Mouse (Mus musculus) ES-Bruce4 (cell line): Measurements from ENCODE around the gene Lrrc37a. TPM values are rescaled to one million over a fixed set of nuclear protein-coding genes. Genes with fewer than 3 reads are reported as not detected.
"Not testable (repeated sequence)": the region's sequence is repeated elsewhere in the genome, so short reads cannot be mapped to it uniquely, and the experiment has no call there.

ENCODE experiments used
- H3K27ac ChIP-seq: 2 replicates; pipeline ENCODE4 v1.5.1; 2012; ENCODE audit warnings: low read length, inconsistent platforms; ENCODE audit not compliant: insufficient read depth
- H3K27me3 ChIP-seq: 2 replicates; pipeline ENCODE4 v1.6.1; 2012; ENCODE audit warnings: mild to moderate bottlenecking, low read length, inconsistent platforms; ENCODE audit not compliant: control insufficient read depth, poor library complexity, insufficient read depth, severe bottlenecking
- H3K36me3 ChIP-seq: 2 replicates; pipeline ENCODE4 v1.6.1; 2012; ENCODE audit warnings: inconsistent platforms, mild to moderate bottlenecking, low read length, moderate library complexity; ENCODE audit not compliant: control insufficient read depth, poor library complexity, insufficient read depth, severe bottlenecking
- H3K4me1 ChIP-seq: one replicate; pipeline ENCODE4 v1.8.1; 2011; ENCODE audit warnings: low read length; ENCODE audit not compliant: control insufficient read depth, insufficient read depth
- H3K4me3 ChIP-seq: 2 replicates; pipeline ENCODE4 v1.5.1; 2011; ENCODE audit warnings: low read depth, mild to moderate bottlenecking, low read length
- H3K9ac ChIP-seq: 2 replicates; pipeline ENCODE4 v1.6.1; 2012; ENCODE audit warnings: low read depth, mild to moderate bottlenecking, inconsistent platforms; ENCODE audit not compliant: poor library complexity, severe bottlenecking
- H3K9me3 ChIP-seq: replicated peaks from 2 replicates; pipeline ENCODE4 v1.6.1; 2012; ENCODE audit warnings: mild to moderate bottlenecking, low read length, inconsistent platforms; ENCODE audit not compliant: control insufficient read depth, poor library complexity, insufficient read depth, severe bottlenecking
- CTCF ChIP-seq: IDR thresholded peaks from one replicate; pipeline ENCODE4 v1.8.1; 2011; ENCODE audit warnings: low read depth, low read length
- EP300 ChIP-seq: IDR thresholded peaks from 2 replicates; pipeline ENCODE4 v1.6.1; 2011; ENCODE audit warnings: low read depth, low read length; ENCODE audit not compliant: insufficient read depth
- POLR2A ChIP-seq: IDR thresholded peaks from one replicate; pipeline ENCODE4 v1.8.1; 2011; ENCODE audit warnings: low read length; ENCODE audit not compliant: insufficient read depth
- polyA plus RNA-seq: library from polyadenylated mRNA; stranded (reverse); fragments of >200 nt; gene quantifications from 2 replicates; pipeline ENCODE4 v1.2.4, GENCODE M21; 2011; ENCODE audit warnings: low read depth; ENCODE audit not compliant: missing spikeins, insufficient read depth, insufficient read length

The Lrrc37a gene
- polyA plus RNA-seq, 1 experiment: not detected

- Histone ChIP-seq H3K27ac (peak within 1 kb of the TSS; percentile 94), H3K9ac (peak within 1 kb of the TSS; percentile 82), H3K4me1 (peaks cover 8% of the 10 kb centered on the region), H3K36me3 (peaks cover 7% of the 10 kb centered on the region; the same call in 1 of the 2 replicates), H3K9me3 (no peaks in the 10 kb centered on the region), H3K27me3 (no peaks in the 10 kb centered on the region), H3K4me3 (peak within 1 kb of the TSS; percentile 100)
- TF ChIP-seq POLR2A (peak; percentile 85), CTCF (no peak), EP300 (no peak)
Measured at GRCm38 (mm10) chr11:103411981-103412949, 92.1 kb downstream of the Lrrc37a start, which contains the start of gene Plekhm1. Gene Plekhm1 (minus strand): TSS chr11:103412687.

DNA sequence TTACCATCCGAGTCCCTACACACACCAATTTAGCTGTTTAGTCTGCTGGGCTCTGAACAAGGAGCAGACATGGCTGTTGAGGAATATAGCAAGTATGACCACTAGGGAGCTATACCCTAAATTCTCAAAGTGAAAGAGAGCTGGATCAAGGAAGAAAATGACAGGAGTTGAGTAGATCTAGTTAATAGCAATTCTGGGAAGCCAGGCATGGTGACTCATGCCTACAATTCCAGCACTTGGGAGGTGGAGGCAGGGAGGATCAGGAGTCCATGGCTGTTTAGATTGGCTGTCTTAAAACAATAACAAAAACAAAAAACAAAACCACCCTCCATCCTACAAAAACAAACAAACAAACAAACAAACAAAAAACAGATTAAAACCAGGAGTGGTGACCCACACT is 93.1 kb downstream of the Lrrc37a start:
- Histone ChIP-seq H3K9ac (peak overlapping the region; percentile 82), H3K9me3 (no peaks in the 10 kb centered on the region), H3K36me3 (peaks cover 7% of the 10 kb centered on the region; the same call in 1 of the 2 replicates), H3K27me3 (no peaks in the 10 kb centered on the region), H3K4me3 (no peak overlapping the region), H3K27ac (no peak overlapping the region), H3K4me1 (peaks cover 8% of the 10 kb centered on the region)
- TF ChIP-seq EP300 (no peak), CTCF (no peak), POLR2A (no peak)

DNA sequence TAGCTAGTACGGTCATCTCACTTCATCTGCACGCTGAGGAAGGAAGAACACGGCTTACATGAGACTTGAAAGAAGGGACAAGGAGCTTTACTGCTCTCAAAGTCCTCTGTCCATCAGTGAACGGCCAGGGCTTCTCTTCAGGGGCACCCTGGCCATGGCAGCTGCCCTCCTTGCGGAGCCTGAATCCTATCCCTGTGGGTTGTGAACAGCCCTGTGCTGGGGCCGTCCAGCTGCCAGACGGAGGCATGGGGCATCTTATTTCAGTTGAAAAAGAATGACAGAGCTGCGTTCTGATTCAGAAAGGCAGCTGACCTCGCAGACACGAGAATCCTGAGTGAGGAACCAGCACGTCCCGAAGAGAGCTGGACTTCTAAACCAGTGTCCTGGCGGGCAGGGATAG is 95.5 kb downstream of the Lrrc37a start:
- peaks cover 12% of the 10 kb centered on the region for H3K4me1 ChIP-seq

DNA sequence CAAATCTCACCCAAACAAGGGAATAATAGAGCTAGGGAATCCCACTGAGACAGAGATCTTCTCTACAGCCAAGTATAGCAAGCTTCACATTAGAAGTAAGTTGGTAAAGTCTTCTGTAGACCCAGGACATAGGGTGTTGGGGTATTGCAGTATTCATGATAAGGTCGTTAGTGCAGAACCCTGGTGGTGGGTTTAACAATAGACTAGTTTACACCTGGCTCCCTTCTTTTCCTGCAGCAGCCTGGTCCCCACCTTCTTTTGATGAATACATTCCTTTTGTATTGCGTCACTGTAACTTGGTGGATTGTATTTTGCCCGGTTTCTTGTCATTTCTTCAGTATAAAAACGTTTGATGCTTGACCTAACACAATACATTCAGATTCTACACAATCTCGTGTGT is 97.3 kb downstream of the Lrrc37a start:
- Histone ChIP-seq H3K36me3 (peaks cover 23% of the 10 kb centered on the region), H3K4me1 (peaks cover 12% of the 10 kb centered on the region), H3K27ac (peak overlapping the region; percentile 94), H3K9ac (0 out of 2 replicates have a peak overlapping the region, but pooled peaks have one; percentile 29)
- not testable (repeated sequence) for H3K4me3 ChIP-seq, H3K27me3 ChIP-seq, H3K9me3 ChIP-seq

More for the DNA sequence above, 95.5 kb downstream of the Lrrc37a start:
- Histone ChIP-seq H3K36me3 (peaks cover 14% of the 10 kb centered on the region), H3K27me3 (no peaks in the 10 kb centered on the region), H3K9me3 (0 out of 2 replicates have a peak, but pooled peaks cover 4% of the 10 kb centered on the region), H3K4me3 (no peak overlapping the region), H3K9ac (no peak overlapping the region), H3K27ac (peak overlapping the region; percentile 94)
- TF ChIP-seq CTCF (no peak), EP300 (no peak), POLR2A (no peak)

GRCm38 (mm10) chr11:103406551-103406950 is 97.8 kb downstream of the Lrrc37a start:
- Histone ChIP-seq H3K27ac (peak overlapping the region; percentile 94), H3K36me3 (peaks cover 26% of the 10 kb centered on the region), H3K9ac (0 out of 2 replicates have a peak overlapping the region, but pooled peaks have one; percentile 40), H3K9me3 (0 out of 2 replicates have a peak, but pooled peaks cover 4% of the 10 kb centered on the region), H3K4me3 (no peak overlapping the region), H3K27me3 (no peaks in the 10 kb centered on the region), H3K4me1 (peaks cover 12% of the 10 kb centered on the region)
- TF ChIP-seq CTCF (no peak), POLR2A (no peak), EP300 (peak; percentile 98)

DNA sequence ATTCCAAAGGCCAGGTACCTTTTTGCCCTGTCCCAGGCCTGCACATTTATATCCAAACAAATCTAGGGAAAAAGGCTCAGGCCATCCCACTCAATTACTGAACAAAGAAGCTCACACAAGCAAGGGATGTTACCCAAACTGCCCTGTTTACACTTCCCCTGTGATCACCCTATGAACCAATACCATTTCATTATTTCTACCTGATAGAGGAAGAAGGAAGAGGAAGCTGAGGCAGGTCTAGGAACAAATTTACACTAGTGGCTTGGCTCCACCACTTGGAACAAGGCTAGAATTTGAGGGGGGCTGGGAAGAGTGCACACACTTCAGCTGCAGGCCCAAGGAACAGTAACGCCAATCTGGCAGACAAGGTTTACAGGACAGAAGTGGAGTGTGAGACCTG is 98.6 kb downstream of the Lrrc37a start:
- Histone ChIP-seq H3K9ac (peak overlapping the region; percentile 40; the same call in 1 of the 2 replicates), H3K9me3 (0 out of 2 replicates have a peak, but pooled peaks cover 4% of the 10 kb centered on the region), H3K27me3 (no peaks in the 10 kb centered on the region), H3K4me3 (no peak overlapping the region), H3K4me1 (peaks cover 11% of the 10 kb centered on the region), H3K36me3 (peaks cover 31% of the 10 kb centered on the region), H3K27ac (peak overlapping the region; percentile 94)
- TF ChIP-seq EP300 (no peak), POLR2A (no peak), CTCF (no peak)
